Mouse (Mus musculus) left cerebral cortex, adult 8-10 months (tissue): ENCODE data around the gene Gfi1b. TPM values are rescaled to one million over a fixed set of nuclear protein-coding genes. Genes with fewer than 3 reads are reported as not detected.

Source experiments
- DNase-seq, 2 experiments: peaks; one replicate each; pipeline ENCODE4 v3.0.0; 2022; ENCODE audit warnings: low spot score in 2 of 2
- total RNA-seq, 4 experiments: library from RNA; stranded (reverse); gene quantifications; 2 replicates each; pipeline ENCODE4 v1.2.4; 2022

The Gfi1b gene
- total RNA-seq, 4 experiments from 2014 or later, result not detected

DNA sequence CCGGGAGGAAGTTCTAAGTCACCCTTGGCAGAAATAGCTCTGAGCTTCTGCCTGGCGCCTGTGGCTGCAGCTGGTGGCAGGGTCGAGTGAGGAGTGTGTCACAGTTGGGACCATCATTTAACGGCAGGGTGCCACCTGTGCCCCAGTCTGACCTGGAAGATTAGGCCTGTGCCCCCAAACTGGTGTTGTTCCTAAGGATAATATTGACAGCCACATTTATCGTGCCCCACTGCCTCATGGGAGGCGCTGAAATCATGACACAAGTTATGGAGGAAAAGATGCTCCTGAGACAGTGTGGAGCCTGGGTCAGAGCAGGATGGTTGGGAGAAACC, 22.2 kb downstream of the Gfi1b start:
- DNase-seq, result no peak

DNA sequence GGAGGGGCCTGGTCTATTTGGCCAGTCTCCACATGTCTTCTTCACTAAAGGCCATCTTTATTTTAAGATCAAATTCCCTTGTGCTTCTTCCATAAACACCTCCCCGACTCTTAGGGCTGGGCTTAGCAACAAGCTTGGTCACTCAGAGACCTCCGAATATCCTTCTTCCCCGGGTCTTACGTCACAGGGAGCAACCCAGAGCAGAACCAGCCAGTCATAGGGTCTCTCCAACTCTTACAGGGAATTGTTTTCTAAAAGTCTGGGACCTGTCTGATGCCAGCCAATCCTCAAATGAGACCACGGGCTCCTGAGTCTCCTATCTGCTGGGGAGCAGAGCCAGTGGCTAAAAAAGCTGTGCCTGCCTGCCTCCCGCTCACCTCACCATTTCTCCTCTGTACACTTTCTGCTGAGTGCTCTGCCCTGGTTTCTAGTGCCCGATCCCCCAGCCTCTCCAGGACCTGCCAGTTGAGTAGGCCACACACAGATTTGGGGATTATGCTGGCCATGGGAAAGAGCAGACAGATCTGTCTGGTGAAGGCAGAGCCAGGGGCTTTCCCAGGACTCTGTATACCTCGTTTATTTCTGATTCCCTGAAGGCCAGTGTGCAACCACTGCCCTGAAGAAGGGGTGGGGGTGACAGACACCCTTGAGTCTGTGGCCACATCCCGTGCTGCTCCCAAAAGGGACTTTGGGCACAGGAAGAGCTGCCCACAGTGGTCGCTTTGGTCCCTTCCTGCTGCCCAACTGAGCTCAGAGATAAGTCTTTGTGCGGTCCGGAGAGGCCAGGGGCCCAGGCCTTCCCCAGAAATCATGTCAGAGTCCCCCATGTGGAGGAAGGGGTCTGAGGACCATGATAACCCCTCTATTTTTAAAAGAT, 22.9 kb downstream of the Gfi1b start:
- DNase-seq, result no peak

DNA sequence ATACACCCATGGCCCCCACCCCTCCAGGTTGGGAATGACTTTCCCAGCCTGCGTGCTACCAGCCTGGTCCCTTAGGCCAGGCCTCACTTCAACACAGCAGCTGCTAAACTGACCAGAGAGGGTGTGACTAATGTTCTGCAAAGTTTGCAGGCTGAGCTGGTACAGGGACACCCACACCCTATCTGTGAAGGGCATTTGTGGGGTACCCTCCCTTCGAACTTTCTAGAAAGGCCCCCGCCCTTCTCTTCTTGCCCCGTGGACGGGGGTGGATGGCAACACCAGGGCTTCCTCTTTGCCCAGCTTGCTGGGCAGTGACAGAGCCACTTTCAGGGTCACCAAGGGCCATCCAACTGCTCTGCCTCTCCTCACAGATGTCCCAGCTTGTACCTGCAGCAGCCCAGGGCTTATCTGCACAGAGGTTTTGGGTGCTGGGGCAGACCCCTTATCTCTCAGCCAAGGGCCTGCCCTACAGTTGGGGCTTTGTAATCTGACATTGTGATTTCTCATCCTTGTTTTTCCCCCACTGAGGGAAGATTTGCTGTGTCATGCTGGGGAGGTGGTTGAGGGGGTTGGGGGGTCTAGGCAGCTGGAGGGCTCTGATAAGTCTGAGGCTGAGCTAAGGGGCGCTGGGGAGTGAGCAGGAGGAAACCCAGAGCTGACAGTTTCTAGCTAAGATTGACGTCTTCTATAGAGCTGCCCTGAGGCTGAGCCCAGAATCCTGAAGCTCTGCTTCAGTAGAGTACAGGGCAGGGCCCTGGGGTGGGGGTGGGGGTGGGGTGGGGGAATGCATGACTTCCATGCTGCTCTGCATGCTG, 23.8 kb downstream of the Gfi1b start:
- no peak for DNase-seq

DNA sequence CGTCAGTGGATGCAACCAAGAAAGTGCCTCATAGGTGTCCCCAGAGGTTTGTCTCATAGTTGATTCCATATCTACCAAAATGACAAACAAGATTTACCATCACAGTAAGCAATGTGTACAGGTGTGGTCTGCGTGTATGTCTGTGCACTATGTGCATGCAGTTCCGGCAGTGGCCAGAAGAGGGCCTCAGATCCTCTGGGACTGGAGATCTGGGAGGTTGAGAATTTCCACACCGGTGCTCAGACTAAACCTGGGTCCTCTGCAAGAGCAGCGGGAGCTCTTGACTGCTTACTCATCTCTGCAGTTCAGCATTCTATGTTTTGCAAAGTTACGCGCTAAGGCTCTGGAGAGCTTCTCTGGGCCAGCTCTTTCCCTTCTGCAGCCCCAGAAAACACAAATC, 24.8 kb downstream of the Gfi1b start:
- DNase-seq, result no peak

DNA sequence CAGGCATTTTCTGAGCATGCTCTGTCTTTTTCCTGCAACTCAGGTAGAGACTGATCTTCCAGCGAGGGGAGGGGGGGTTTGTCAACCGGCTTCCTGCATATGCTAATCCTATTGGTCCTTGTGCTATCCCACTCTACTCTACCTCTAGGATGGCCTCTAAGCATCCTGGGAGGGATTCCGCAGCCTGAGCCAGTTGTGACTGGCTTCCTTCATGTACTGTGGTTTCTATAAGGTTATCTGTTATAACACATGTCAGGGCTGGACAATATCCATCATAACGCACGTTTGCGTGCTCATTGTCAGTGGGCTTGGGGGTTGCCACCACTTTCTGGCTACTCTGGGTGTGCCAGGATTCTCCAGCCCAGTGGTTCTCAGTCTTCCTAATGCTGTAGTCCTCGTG, 25.8 kb downstream of the Gfi1b start:
- no peak for DNase-seq

DNA sequence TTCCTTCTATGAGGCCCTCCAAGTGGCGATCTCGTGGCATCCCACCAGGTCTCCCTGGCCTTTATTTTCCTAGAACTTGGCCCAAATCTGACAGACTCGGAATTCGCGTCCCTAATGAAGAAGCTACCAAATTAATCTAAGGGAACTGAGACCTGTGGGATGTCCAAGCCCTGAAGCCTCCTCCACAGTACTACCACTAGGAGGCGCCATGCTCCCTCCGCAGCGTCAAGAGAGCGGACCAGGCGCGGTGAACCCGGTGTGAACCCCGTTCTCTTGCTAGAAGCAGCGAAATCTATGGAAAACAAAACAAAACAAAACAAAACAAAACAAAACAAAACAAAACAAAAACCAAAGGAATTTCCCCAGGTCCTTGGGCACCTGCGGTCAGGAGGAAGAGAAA, 29.0 kb downstream of the Gfi1b start:
- DNase-seq, result no peak

DNA sequence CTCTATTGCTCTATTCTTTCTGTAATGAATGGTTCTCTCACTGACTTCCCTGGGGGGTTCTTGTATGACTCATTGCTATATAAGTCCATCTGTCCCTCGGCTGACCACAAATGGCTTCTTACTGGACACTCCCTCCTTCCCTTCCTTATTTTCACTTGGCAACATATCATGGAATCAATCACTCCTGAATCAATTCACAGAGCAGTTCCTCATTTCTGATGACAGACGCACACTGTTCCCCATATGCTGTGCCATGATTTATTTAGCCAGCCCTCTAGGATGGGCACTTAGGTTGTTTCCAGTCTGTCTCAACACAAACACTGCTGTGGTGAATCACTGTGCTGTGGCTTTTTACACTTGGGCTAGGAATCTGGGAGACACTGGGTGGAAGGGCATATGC, 30.3 kb downstream of the Gfi1b start:
- DNase-seq, result no peak

DNA sequence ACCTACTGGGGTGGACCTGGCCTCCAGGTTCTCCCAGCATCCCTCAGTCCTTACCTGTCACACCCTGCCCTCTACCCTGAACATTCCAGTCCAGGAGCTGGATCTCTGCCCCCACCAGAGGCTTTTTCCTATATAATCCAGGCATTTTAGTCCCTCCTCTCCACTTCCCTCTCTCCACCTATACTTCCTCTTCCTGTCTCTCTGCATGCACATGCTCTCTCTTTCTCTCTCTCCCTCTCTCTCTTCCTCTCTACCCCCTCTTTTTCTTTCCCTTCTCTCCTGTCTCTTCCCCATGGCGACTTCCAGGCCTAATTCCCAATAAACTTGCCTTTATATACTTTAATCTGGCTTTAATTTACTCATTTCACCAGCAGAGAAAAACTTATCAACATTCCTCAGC, 33.2 kb downstream of the Gfi1b start:
- no peak for DNase-seq

DNA sequence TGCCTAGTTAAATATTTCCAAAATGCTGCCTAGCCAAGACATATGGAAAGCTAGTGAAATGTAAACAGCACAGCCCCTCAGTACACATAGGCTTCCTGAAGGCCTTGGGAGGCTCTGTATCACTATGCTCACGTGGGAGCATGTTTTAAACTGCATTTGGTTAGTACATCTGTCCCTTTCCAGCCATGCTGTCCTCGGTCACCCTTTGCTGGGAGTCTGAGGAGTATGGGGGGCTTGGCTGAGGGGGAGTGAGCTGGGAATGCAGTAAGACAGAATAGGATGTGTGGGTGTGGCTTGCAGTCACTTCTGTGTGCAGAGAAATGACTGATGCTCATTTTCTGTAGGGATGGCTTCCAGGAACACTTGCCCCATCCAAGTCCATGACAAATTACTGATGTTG, 36.1 kb downstream of the Gfi1b start:
- no peak for DNase-seq

DNA sequence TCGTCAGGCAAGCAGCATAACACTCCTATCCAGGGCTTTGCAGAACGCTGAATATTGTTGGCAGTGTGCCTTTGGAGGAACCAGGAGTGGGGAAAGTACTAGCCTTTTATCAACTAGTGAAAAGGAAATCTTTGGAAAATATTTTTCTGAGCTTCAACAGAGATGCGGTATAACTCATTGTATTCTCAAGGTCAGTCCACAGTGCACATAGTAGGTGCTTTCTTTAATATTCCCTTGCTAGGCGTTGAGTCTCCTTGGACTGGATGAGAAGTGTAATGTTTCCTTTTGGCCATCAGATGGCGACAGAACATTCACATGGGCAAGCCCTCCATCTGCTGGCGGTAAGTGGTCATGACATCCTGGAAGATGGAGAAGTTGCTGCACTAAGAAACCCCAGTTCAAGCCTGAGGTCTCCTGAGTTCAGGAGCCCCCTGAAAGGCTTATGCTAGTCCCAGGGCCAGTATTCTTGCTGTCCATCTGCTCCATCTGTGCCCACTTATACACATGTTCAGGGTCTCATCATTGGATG, 36.7 kb downstream of the Gfi1b start:
- peak; percentile 51 to 60 for DNase-seq

DNA sequence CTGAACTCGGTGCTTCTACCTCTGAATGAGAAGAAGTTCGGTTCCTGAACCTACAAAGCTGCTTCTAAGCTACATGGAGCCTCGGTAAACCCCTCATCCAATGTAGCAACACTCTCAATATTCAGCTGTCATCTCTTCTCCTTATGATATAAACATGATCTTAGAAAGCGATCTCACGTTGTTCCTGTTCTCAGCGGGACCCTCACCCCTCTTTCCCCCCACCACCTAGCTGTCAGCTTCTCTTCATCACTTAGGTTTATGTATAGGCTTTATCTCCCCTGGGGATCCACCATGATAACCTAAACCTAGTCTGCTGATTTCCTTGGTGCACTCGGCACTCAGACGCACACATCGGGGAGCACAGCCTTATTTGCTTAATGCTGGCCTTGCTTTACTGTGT, 38.1 kb downstream of the Gfi1b start, which contains the start of gene Gtf3c5:
Gtf3c5 (minus strand) TSS at position 101 of the 400 bp plus-strand sequence.
- DNase-seq, result no peak

DNA sequence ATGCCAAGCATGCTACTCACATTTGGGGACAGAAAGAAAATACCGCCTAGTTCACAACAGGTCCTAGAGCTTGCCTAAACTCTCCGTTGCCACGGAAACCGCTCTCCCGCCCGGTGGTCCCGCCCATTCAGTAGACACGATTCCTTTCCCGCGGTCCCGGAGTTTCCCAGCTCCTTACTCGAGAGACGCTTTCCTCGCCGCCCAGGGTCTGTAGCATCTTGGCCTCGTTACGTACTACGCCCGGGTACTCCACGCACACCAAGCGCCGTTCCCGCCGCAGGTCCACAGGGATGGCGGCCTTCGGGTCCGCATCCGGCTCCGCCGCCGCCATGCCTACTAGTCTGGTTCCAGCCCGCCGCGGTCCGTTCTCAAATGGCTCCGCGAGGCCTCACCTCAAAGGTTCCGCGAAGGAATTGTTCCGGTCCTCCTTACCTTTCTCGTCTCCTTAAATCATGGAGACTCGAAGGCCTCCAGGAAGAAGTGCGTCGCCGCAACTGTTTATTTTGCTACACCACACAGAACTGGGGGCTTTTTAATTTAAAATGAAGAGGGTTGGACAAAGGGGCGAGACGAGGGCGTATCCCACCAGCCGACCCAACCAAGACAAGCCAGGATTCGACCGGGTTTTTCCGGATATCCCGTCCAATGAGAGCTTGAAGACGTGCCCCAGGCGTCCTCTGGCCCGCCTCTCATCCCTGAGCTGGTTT, 39.0 kb downstream of the Gfi1b start:
- peak; percentile 82 to 94 for DNase-seq

DNA sequence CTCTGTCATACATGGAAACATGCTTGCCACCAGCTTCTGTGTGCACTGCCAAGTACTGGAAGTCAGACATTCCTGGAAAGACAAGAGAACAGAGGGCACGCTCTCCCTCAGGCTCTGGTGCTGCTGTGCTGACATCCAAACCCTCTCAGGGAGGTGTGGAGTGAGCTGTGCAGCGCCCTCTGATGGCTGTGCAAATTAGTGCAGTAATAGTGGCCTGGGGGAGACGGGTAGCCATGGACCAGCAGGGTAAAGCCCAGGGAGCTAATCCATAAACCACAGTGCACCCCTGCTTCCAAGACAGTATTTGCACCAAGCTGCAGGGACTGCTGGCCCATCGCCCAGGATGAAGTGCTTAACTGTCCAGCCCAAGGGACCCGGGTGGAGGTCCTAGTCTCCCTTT, 43.8 kb downstream of the Gfi1b start:
- no peak for DNase-seq

DNA sequence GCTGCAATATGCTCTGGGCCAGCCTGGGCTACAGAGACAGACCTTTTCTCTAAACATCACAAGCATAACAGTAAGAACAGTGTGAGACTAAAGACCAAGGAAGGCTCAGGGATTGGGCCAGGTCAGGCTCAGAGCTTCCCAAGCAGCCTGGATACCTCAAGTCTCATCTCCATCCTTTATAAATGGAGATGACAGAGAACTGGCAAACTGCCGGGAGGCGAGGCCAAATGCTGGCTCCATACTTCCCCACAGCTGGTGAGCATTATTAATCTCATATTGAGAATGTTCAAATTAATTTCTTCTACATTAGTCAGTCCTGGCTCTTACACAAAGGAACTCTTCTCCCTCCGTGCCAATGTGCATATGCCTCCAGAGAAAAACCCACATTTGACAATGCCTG, 45.0 kb downstream of the Gfi1b start:
- DNase-seq, result no peak

DNA sequence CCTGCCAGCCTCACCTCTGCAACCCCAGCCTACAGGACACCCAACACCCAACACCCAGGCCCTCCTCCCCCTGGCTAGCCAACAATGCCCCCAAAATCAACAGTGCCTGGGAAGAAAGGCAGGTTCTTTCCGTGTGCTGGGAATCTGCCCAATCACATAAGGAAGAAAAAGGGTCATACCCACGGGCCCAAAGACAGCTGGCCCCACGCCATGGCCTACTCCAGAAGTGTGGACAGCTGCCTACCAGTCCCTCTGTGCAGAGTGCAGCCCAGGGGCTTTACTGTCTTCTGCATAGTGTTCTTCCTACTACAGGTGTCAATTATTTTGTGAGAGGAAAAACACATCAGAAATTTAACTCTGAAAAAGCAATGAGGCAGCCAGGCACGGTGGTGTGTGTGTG, 46.4 kb downstream of the Gfi1b start:
- DNase-seq, result no peak

DNA sequence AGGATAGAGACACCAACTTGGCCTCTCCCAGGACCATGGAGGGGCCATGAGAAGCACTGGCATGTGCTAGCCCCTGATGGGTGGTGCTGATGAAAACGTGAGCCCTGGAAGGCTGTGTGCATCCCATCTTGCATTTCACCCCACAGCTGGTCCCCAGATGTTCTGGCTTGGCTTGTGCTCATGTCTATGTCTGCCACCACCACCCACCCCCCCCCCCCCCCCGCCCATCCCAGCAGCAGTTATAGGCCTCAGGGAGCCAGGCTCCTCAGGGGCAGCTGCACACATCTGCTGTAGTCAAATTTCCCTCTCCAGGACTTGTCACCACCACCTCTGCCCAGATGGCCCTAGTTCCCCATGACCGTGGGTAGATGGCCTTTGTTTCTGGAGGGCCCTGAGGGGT, 51.9 kb downstream of the Gfi1b start:
- no peak for DNase-seq

DNA sequence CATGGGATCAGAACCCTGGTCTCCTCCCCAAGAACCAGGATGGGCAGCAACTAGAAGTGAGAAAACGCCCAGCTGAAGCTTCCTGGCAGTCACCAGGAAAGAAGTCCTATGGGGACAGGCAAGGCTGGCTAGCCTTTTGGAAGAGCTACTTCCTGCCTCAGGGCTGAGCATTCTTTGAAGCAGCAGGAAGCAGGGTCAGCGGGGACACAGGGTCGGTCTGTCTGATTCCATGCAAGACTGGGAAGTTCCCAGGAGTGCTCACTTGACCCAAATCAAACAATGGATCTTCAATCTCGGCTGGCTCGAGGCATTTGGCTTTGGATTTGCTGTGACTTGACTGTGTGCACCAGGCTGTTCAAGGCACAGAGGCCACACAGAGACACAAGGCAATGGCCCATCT, 55.2 kb downstream of the Gfi1b start:
- DNase-seq, result no peak

DNA sequence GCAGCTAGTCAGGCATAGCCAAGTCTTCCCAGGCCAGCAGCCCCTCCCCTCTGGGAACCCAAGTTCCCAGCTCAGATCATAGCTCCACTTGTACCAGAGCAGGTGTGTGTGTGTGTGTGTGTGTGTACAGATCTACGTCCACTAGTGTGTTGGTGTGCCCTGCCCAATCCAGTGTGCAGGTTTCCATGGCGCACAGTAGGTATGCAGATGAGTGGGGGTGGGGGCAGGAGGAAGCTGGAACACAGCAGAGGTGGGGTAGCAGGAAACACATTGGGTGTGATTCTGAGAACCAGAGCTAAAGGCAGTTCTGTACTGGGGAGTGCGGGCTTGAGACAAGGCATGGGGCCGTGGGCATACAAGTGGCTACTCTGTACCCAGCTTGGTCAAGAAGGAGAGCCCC, 57.4 kb downstream of the Gfi1b start:
- no peak for DNase-seq

DNA sequence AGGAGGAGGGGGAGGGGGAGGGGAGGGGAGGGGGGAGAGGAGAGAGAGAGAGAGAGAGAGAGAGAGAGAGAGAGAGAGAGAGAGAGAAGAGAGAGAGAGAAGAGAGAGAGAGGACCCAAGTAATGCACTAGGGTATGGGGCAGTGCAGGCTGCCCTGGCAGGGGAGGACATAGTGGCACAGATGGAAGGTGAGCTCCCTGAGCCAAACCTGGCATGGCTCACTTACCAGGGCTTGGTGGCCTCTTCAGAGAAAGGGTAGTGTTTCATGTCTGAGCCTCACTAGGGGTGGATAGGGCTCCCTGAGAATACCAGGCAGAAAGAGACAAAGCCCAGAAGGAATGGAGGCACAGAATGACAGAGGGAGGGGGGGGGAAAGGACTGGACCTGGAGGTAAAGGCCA, 58.0 kb downstream of the Gfi1b start:
- no peak for DNase-seq

DNA sequence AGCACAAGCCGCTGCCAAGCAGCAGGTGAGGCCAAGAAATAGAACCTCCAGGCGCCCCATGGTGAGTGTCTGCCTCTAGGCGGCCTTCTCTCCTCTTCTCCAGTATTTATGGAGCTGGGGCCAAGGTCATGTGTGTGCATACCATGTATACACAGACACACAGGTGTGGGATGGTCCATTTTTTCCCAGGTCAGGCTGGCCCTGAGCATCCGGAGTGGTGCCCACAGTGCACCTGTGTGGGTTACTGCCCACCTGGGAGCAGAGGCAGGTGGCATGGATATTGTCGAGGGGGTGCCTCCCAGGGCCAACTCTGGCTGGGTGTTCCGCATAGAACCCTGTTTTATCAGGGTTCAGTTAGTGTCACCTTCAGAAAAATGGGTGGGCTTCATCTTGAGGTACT, 58.5 kb downstream of the Gfi1b start, which contains the start of gene Cel:
Cel (minus strand) TSS at position 101 of the 400 bp plus-strand sequence.
- no peak for DNase-seq
